Mouse (Mus musculus): ENCODE data around the gene Rere. TPM values are rescaled to one million over a fixed set of nuclear protein-coding genes. Genes with fewer than 3 reads are reported as not detected.

The Rere gene
- total and polyA plus RNA-seq, 3 experiments, result 3.1 to 36.5 (median 8.7) TPM

DNA sequence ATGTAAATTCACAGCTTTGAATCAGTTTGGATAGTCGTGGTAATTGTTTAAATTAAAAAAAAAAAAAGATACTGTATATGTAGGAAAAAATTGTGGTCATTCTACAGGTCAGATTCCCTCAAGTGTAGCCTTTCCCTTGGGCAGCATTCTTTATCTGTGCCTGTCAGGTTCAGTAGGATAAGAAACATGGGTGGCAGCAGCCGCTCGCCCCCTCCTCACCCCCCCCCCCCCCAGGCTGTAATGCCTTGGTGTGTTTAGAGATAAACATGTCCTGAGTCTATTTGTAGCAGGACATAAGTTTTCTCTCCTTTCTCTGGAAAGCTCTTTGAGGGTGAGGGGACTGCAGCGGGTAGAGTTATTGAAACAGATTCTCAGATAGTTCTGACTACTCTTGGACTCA, 147.3 kb downstream of the Rere start:
- no peak overlapping the region for H3K4me2 ChIP-seq (ENCODE audit: insufficient read depth, low read depth, poor library complexity, severe bottlenecking)
- TF ChIP-seq ZNF384 (IDR thresholded peaks at IDR 0.05; ENCODE audit: low read depth, low read length) (no peak), ETS1 (conservative IDR thresholded peaks at IDR 0.05; ENCODE audit: low read depth, low read length) (no peak), ZMIZ1 (IDR thresholded peaks at IDR 0.05; ENCODE audit: low read depth, low read length) (no peak), NELFE (IDR thresholded peaks at IDR 0.05; ENCODE audit: low read depth, low read length) (no peak)
- in situ Hi-C loops (cut with MboI; ENCODE audit: low pct_ligation_motif_present, low pct_unique_long_range_greater_than_20kb, low sequenced_read_pairs) (no loop called here), dilution Hi-C loops (cut with MboI; ENCODE audit: extremely low pct_ligation_motif_present, extremely low pct_unique_long_range_greater_than_20kb, low sequenced_read_pairs) (no loop called here)
- peaks cover 4% of the 10 kb centered on the region; the same call in 1 of the 2 replicates for H3K79me2 ChIP-seq (replicated peaks; ENCODE audit: control insufficient read depth, extremely low read depth, insufficient read depth, poor library complexity, severe bottlenecking)
- DNase-seq (ENCODE audit: extremely low read depth), result no peak
- H3K9me3 ChIP-seq (replicated peaks; ENCODE audit: low read length), result no peaks in the 10 kb centered on the region
- no peaks in the 10 kb centered on the region for H3K27me3 ChIP-seq (replicated peaks)
- H3K4me1 ChIP-seq (ENCODE audit: control insufficient read depth in 1 of 2, insufficient read depth in 2 of 2), result peaks cover 7 to 63% of the 10 kb centered on the region in 2 experiments
- H3K4me3 ChIP-seq (replicated peaks in 1 of 3; ENCODE audit: low read depth in 2 of 3, low read length in 2 of 3, poor library complexity in 1 of 3), result no peak overlapping the region
- H3K9ac ChIP-seq (ENCODE audit: insufficient read depth, low read depth), result no peak overlapping the region
- peaks cover 7 to 44% of the 10 kb centered on the region in 2 experiments for H3K36me3 ChIP-seq (replicated peaks in 1 of 2; ENCODE audit: control insufficient read depth in 1 of 2, insufficient read depth in 1 of 2, low read length in 1 of 2)
- H3K27ac ChIP-seq (ENCODE audit: insufficient read depth, low read depth), result no peak overlapping the region

DNA sequence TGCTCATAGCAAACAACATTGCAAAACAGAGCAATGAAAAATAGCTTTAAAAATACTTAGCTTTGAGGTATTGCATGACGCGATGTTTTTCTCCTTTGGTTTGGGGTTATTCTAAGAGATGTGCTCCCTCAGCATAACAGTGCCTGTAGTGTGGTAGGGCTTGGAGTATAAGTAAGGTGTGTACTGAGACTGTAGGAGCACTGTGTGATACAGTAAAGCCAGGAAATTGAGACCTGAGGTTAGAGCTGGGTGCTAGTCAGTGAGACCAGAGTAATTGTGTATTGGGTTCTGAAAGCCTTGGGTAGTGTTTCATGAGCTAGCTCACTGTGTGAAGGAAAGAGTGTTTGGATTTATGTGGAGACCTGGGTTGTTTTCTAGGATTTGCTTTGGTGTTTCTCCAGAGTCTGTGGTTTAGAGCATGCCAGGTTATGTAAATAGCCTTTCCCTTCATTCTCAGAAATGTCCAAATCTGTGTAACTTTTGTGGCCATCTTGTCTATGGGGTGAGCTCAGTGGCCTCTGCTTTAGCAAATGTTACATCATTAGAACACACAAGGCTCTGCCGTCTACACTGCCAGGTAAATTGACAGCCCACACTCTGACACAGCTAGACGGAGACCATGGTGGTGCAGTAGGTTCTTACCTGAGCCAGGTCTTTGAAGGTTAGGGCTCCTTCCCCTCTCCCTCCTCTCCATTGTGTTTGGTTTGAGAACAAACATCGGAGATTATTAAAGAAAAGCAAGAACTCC, 152.6 kb downstream of the Rere start:
- no peak overlapping the region for H3K4me2 ChIP-seq (ENCODE audit: insufficient read depth, low read depth, poor library complexity, severe bottlenecking)
- no peak overlapping the region for H3K27ac ChIP-seq (ENCODE audit: insufficient read depth, low read depth)
- H3K4me1 ChIP-seq (ENCODE audit: control insufficient read depth in 1 of 2, insufficient read depth in 2 of 2), result peaks cover 2 to 51% of the 10 kb centered on the region in 2 experiments; a peak in 3 of 4 replicates
- H3K27me3 ChIP-seq (replicated peaks), result no peaks in the 10 kb centered on the region
- TF ChIP-seq BHLHE40 (IDR thresholded peaks at IDR 0.05; ENCODE audit: low read depth, low read length) (no peak), NELFE (IDR thresholded peaks at IDR 0.05; ENCODE audit: low read depth, low read length) (no peak), MAZ (IDR thresholded peaks at IDR 0.05; ENCODE audit: low read depth, low read length) (no peak), MYC (IDR thresholded peaks at IDR 0.05; ENCODE audit: low read depth, low read length) (no peak), MAFK (IDR thresholded peaks at IDR 0.05; ENCODE audit: insufficient replicate concordance, low read length) (no peak), USF2 (conservative IDR thresholded peaks at IDR 0.05; ENCODE audit: low read depth, low read length) (no peak), ETS1 (conservative IDR thresholded peaks at IDR 0.05; ENCODE audit: low read depth, low read length) (no peak), ZC3H11A (IDR thresholded peaks at IDR 0.05; ENCODE audit: low read depth, low read length) (no peak), EP300 (IDR thresholded peaks at IDR 0.05; ENCODE audit: low read length) (no peak), ZNF384 (IDR thresholded peaks at IDR 0.05; ENCODE audit: low read depth, low read length) (no peak), NRF1 (IDR thresholded peaks at IDR 0.05; ENCODE audit: low read depth, low read length) (no peak), MXI1 (IDR thresholded peaks at IDR 0.05; ENCODE audit: low read depth, low read length) (no peak)
- dilution Hi-C loops (cut with MboI; ENCODE audit: extremely low pct_ligation_motif_present, extremely low pct_unique_long_range_greater_than_20kb, low sequenced_read_pairs), result no loop called here
- no peak for DNase-seq (ENCODE audit: extremely low read depth)
- no peak overlapping the region for H3K4me3 ChIP-seq (replicated peaks in 1 of 3; ENCODE audit: low read depth in 2 of 3, low read length in 2 of 3, poor library complexity in 1 of 3)
- H3K79me2 ChIP-seq (replicated peaks; ENCODE audit: control insufficient read depth, extremely low read depth, insufficient read depth, poor library complexity, severe bottlenecking), result no peaks in the 10 kb centered on the region
- in situ Hi-C loops (cut with MboI; ENCODE audit: low pct_ligation_motif_present, low pct_unique_long_range_greater_than_20kb, low sequenced_read_pairs), result no loop called here
- no peaks in the 10 kb centered on the region for H3K9me3 ChIP-seq (replicated peaks; ENCODE audit: low read length)
- H3K9ac ChIP-seq (ENCODE audit: insufficient read depth, low read depth), result no peak overlapping the region
- peaks cover 7 to 48% of the 10 kb centered on the region in 2 experiments for H3K36me3 ChIP-seq (replicated peaks in 1 of 2; ENCODE audit: control insufficient read depth in 1 of 2, insufficient read depth in 1 of 2, low read length in 1 of 2)

All from CH12.LX (cell line).